Mouse (Mus musculus) layer of hippocampus, adult 8-10 months (tissue): ENCODE results near the gene Zfp592. TPM values are rescaled to one million over a fixed set of nuclear protein-coding genes. Genes with fewer than 3 reads are reported as not detected.
"Not testable (repeated sequence)": the region's sequence is repeated elsewhere in the genome, so short reads cannot be mapped to it uniquely, and the experiment has no call there.

Experiments
- DNase-seq, 2 experiments: peaks; one replicate each; pipeline ENCODE4 v3.0.0; 2022; ENCODE audit warnings: low spot score in 2 of 2
- total RNA-seq, 4 experiments: library from RNA; stranded (reverse); gene quantifications; 2 replicates each; pipeline ENCODE4 v1.2.4; 2022

Zfp592 gene
- 10 to 100 TPM; 21.5 to 30.6 (median 26.4) TPM for total RNA-seq

DNA sequence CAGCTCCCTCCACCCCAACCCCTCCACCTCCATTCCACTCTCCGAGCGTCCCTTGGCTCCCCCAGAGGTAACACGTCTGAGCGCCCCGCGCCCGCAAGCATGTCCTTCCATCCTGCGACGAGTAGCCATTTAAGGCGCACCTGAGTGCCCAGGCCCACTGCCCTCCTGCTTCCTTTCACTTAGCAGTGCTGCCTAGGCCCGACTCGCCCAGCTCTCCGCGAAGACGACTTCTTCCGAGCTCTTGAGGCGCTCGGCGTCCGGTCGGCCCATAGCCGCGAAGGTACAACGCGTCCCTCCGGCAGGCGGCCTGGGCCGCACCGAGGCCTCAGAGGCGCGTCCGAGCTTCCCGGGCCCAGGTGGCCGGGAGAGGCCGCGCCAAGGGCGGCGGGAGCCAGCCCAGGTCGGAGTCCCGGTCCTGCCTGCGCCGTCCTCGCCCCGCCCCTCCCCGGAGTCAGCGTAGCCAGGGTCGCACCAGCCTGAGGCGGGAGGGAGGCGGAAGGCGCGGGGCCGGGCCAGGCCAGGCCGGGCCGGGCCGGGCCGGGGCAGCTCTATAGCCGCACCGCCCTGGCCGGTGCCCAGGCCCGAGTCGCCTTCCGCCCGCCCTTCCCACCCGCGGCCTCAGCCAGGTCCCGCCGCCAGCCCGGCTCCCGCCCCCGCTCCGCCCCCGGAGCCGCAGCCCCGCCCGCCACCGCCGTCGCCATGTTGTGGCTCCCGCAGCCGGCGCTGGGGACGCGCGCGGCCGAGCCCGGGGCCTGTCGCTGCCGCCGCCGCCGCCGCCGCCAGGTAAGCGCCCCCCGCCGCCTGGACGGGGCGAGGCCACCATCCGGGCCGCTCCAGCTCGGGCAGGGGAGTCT is at the start of gene Zfp592:
TSS of gene Zfp592 (plus strand) at position 702 of the 854 bp plus-strand sequence.
- DNase-seq: peak; percentile 25 to 51

DNA sequence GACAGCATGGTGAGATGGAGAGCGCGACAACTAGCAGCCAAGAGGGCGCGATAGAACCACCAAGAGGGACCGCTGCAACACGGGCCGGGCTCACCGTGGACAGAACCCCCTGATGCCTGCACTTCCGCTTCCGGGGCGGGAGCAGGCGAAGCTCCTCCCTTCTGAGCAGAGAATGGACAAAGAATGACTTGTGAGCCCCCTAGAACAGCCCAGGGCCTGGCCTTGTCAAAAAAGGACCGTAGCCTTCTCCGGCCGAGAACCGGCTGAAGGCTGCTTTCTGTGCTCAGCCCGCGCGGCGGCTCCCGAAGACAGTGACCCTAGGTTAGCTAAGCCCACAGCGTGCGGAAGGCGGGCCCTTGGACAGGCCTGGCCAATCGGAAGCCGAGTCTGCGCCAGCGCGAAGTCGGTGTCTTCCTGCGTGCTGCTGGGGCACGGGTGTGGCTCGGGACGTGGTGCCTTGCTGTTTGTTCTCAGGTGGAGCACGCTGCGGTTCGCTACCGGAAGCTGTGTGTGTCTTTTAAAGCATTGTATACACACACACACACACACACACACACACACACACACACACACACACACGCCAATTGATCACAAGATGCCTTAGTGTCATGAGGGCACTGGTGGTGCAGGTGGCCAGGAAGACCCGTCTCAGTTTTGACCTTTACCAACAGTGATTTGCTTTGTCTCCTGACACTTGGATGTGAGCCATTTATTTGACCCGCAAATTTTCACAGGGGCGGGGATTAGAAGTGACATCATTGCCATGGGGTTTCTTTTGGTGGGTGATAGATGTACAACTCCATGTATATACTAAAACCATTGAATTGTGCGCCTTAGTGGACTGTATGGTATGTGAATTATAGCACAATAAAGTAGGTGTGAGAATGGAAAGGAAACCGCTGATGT is 45.8 kb upstream of the Zfp592 start, which contains the start of gene Sec11a:
TSS of gene Sec11a (minus strand) at position 336 of the 906 bp plus-strand sequence.
- DNase-seq: peak; percentile 92 to 96

DNA sequence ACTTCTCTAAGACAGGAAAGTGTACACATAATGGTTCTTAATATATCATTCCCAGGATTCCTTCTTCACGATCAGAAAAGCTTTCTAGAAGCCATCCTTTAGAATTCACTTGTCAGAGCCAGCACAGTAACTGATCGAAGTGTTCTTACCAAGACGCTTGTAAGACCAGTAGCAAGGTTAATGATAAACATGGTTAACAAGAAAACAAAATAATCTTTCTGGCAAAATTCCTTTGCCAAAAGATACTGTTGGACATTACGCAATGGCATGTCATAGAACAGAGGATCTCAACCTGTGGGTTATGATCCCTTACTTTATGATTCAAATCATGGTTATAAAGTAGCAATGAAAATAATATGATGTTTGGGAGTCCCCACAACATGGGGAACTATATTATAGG is 42.0 kb upstream of the Zfp592 start:
- no peak for DNase-seq

DNA sequence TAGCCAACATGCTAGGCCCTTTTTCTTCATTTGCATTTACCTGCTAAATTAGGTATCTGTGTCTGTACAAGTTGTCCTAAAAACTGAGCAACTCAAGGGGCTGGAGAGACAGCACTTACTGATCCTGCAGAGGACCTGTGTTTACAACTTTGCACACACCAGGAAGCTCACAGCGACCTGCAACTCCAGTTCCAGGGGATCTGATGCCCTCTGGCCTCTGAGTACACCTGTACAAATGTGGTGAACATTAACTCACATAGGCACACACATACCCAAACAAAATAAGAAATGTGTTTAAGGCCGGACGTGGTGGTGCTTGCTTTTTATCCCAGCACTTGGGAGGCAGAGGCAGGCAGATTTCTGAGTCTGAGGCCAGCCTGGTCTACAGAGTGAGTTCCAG is 41.3 kb upstream of the Zfp592 start:
- no peak for DNase-seq

DNA sequence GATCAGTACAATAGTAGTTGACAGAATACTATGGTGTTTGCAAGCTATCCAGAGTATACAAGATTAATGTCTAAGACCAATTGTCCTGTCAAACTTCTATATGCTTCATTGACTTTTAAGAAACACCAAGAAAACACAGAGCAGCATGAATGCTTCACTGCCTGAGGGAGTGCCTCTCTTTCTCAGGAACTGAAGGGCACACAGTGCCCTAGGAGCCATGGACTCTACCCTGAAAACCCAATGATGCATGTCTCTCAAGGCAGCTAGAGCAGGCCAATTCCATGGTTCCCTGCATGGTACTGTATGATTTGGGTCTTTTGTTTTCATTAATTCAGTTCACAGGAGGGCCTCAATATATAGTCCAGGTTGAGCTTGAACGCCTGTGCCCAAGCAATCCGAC is 39.2 kb upstream of the Zfp592 start:
- no peak for DNase-seq

DNA sequence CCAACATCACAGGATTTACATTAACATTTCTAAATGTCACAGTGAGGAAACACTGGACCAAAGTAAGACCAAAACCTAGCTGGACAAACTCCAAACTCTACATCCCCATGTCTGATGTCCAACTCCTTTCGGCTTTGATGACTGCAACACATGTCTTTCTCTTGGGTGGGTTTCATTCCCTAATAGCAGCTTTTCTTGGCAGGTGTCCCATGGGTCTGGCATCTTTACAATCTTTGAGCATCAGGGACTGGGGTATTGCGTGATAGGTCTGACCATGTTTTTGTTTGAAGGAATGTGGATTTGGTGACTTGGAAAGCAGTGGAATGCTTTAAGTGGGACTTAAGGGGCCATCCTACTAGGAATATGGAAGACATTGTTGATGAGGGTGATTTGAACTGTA is 36.6 kb upstream of the Zfp592 start:
- DNase-seq: no peak

DNA sequence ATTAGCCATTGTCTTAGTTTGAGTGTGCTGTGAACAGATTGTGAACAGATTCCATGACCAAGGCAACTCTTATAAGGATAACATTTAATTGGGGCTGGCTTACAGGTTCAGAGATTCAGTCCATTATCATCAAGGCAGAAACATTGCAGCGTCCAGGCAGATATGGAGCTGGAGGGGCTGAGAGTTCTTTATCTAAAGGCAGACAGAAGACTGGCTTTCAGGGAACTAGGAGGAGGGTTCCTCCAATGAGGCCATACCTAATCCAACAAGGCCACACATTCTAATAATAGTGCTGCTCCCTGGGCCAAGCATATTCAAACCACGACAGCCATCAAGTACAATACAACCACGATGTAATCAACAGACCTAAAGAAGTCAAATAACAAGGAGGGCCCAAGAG is 34.5 kb upstream of the Zfp592 start:
- DNase-seq: no peak

DNA sequence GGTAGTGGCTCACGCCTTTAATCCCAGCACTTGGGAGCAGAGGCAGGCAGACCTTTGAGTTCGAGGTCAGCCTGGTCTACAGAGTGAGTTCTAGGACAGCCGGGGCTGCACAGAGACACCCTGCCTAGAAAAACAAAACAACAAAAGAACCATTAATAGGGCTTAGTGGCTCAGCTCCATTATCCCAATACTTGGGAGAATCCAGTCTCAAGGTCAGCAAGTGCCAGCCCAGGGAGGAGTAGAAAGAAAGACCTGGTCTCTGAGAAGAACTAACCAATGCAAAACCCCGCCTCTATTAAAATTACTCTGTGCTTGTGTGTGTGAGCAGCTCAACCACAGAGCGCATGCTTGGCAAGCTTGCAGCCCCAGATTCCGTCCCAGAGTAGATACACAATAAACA is 30.7 kb upstream of the Zfp592 start:
- no peak for DNase-seq

DNA sequence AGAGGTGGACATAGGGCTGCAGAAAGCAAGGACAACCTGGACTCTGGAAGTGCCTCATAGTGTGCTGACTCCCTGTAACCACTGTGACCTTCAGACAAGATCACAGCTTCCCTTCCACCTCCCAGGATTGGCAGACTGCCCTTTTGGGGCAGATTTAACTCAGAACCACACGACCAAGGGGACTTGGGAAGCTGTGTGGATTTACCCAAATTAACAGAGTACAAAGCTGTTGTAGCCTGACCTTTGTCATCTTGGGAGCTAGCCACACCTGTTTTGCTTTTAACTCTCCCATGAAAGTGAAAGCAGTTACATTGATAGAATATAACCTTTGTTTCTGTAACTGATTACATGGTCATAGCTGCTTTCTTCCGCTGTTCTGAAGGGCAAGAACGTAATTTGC is 22.6 kb upstream of the Zfp592 start:
- DNase-seq: no peak

DNA sequence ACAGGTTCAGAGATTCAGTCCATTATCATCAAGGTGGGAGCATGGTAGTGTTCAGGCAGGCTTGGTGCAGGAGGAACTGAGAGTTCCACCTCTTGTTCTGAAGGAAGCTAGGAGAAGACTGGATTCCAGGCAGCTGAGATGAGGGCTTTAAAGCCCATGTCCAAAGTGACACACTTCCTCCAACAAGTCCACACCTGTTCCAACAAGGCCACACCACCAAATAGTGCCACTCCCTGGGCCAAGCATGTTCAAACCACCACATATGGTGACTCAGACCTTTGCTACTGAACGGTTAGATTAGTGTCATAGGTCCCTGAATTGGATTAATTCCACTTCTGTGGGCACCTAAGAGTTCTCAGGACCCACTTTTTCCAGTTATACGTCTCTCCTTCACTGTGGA is 22.1 kb upstream of the Zfp592 start:
- DNase-seq: no peak

DNA sequence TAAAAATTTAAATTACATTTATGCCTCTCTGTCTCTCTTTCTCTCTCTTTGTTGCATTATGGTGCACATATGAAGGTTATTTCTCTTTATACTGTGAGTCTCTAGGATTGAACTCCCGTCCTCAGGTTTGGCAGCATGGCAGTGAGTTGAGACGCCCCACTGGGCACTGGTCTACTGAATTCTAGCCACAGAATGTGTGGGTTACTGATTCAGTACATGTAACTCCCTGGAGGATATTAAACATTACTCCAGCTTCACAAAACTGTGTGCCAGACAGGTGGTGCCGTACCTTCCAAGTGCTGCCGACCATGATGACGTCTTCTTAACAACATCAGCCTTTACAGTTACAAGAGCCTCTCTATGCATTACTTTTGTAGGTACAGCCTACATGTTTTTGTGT is 21.4 kb upstream of the Zfp592 start:
- no peak for DNase-seq

DNA sequence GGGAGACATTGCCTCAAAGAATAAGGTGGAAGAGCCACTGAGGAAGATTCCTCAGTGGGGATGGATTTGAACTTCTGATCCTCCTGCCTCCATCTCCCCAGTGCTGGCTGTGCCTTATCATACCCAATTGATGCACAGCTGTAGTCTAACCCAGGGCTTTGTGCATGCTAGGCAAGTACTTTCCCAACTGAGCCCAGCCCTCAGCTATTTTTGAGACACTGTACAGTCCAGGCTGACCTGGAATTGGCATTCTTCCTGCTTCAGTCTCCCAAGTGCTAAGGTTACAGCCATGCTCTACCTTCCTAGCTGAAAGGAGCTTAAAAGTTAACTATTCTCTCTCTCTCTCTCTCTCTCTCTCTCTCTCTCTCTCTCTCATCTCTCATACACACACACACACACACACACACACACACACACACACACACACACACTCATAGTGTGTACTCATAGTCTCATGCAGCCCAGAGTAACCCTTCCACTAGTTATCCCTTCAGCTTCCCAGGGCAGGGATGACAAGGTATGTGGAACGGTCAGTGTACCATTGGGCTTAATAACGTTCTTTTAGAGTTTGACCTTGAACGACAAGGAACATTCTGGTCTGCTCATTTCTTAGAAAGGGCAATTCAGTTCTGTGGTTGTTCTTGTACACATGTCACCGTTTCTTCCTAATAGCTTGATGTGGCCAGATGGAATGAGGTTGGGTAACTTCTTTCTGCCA is 20.4 kb upstream of the Zfp592 start:
- not testable (repeated sequence) for DNase-seq

DNA sequence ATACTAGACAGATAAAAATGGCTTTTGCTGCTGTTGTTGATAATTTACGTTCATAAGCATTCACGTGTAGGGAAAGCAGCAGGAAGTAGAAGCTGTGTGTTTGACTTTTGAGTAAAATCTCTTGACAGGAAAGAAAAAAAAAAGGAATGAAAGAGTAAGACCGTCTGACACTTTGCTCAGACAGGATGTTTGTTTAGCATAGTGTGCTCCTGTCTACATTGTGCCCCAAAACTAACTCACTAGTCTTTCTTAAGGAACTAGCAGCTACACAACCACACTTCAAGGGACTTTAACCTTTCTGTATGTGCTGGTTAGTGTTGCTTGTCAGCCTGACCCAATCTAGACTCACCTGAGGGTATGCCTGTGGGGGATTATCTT is 19.9 kb upstream of the Zfp592 start:
- DNase-seq: not testable (repeated sequence)

DNA sequence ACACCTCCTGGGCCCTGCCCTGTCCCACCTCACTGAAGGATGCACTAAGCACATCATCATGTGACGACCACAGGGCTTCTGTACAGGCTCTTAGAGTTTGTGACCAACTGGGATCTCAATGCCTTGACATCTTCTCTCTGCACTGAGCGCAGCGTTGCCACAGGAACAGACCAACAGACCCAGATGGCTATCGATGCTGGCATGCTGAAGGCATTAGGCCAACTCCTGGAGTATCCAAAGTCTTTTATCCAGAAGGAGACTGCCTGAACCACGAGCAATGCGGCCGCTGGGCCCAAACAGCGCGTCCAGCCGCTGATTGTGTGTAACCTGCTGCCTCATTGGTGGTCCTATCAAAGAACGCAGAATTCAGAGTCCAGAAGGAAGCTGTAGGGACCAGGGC is 12.9 kb upstream of the Zfp592 start:
- DNase-seq: no peak

DNA sequence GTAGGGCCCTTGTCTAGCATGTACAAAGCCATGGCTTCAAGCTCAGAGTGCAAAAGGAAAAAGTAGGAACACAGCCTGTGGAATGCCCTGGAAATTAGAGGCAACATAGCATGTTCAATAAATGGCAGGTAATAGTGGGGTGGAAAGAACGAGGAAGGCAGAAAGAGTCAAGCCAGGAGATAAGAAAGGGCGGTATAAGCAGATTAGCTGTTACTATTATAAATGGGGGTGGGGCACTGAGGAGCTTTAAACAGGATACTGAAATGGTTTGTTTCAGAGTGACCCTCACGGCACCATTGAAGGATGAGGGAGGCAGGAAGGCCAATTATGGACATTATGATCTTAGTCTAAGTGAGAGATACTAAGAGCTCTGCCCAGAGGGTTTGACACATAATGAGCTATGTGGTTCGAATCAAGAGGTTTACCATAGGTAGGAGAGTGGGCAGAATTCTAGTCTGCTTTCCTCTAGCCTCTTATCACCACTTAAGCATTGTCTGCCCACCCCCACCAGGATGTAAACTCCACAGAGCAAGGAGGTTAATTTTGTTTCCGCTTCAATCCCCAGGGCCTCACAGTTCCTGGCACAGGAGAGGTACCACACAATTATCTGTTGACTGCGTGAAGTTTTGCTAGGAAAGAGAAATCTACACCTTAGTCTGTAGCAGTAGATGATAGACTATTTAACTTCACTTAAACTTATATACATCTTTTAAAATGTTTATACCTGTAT is 6.9 kb upstream of the Zfp592 start:
- no peak for DNase-seq

DNA sequence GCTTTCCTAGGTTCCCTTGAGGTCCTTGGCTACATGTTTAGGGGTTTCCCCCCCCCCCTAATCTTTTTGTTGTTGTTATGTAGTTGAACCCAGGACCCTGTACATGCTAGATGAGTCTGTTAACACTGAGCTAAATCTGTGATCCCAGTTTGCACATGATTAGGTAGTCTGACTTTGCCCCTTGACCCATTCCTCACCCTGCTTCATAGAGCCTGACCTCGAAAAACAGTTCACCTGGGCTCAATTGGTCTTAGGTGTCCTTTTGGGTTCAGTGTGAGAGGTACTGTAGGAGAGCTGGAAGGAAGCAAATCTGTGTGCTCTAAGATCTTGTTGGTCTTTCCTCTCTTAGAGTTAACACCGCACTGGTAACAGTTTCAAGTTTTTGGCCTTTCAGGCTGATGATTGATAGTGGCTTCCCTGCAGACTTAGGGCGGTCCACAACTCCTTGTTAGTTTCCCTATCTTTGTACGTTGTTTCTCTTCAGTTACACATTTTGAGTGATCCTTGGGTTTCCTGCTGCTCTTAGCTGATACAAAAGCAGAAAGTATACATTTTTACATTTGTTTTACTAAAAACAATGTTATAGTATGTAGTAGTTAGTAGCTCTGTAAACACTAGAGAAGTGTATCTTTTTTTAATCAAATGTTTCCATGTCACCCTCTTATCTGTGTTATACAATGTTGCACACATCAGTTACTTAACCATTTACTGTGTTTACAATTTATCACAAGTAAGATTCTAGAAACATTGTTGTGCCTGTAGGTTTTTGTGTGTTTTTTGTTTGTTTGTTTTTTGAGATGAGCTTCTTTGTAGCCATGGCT is 5.5 kb upstream of the Zfp592 start:
- no peak for DNase-seq

DNA sequence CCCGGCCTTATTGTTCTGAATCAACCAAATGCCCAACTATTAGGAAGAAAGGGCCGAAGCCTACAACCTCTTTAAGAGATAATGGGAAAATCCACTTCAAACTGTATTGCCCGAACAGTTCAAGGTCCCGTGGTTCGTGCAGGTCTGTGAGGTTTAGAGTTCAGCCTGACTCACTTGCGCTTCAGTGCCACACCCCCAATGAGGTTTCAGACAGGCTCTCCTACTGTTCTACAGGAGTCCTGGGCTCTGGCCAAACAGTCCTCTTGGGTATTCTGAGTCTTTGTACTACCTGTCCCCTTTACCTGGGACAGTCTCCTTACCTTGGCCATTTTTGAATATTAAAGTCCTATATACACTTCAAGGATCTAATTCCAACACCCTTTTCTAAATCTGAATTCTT is 3.2 kb upstream of the Zfp592 start:
- DNase-seq: no peak

DNA sequence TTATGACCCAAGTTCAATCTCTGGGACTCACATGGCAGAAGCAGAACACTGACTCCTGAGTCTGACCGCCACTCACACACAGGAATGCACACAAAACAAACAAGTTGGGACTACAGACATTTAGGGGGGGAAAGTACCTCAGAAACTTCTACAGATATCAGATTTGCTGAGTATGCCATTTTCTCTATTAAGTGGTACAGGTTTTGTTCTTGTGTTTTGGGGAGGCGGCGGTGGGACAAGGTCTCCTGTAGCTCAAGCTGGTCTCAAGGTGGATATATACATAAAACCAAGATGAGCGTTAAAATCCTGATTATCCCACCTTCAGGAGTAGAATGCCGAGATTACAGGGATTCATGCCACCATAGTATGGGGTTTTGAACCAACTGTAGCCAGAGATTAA is 1.9 kb upstream of the Zfp592 start:
- no peak for DNase-seq

DNA sequence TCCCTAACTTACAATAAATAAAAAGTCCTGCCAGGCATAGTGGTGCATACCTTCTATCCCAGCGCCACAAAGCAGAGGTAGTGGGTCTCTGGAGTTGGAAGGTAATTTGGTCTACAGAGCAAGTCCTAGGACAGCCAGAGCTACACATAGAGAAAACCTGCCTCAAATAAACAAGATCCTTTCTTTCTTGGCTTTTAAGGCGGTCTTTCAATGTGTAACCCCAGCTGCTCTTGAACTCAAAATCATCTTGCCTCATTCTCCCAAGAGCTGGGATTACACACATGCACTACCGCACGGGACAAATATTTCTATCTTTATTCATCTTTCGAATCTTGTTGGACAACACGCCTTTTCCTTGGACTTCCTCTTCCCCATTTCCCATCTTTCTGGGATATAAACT is 1.4 kb upstream of the Zfp592 start:
- no peak for DNase-seq

DNA sequence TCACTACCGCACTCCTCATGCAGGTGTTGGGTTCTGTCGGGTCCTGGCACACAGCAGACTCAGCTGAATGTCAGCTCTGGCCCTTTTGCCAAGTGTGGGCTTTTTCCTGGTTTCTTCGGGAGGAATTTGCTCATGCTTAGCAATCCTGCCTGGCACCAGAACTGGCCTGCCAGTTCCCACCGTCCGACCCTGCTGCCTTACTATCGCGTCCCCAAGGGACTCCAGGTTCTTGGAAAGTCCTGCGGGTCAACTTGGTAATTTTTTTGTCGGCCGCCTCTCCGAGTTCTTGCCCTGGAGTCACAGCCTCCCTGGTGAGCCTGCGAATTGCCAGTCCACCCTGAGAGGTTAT is 876 bp upstream of the Zfp592 start:
- DNase-seq: peak in 1 of 2 experiments; percentile 9
